Mouse (Mus musculus) left cerebral cortex, postnatal 25 days (tissue): ENCODE results near the gene Ktn1. TPM values are rescaled to one million over a fixed set of nuclear protein-coding genes. Genes with fewer than 3 reads are reported as not detected.

Experiments used
- DNase-seq, 2 experiments: peaks; one replicate each; pipeline ENCODE4 v3.0.0; 2022; ENCODE audit warnings: low spot score in 2 of 2, mixed read lengths in 1 of 2
- intact Hi-C: fragments of 180-260 bp; cut with DNase I; formaldehyde crosslinking; loops from one replicate; pipeline ENCODE4 v1.15.1; 2025
- total RNA-seq, 2 experiments: library from RNA; stranded (reverse); gene quantifications; 2 replicates each; pipeline ENCODE4 v1.2.3; 2021

Gene Ktn1
- 10 to 100 TPM; 92.1 to 99.2 TPM for total RNA-seq

- intact Hi-C loops = loop anchor here (5.0 kb wide), 2 partner anchors 51 to 799 kb away; partner anchors contain the start of gene Tmem260
- DNase-seq = no peak
Observed at GRCm38 (mm10) chr14:47648218-47648617, at the start of gene Ktn1. TSS of gene Ktn1 (plus strand) at chr14:47648448.

- intact Hi-C loops = no loop called here
- DNase-seq = no peak
Observed at GRCm38 (mm10) chr14:47613254-47613653, 35.0 kb upstream of the Ktn1 start.

GRCm38 (mm10) chr14:47618891-47619290 is 29.4 kb upstream of the Ktn1 start:
- no peak for DNase-seq
- intact Hi-C loops = no loop called here

DNA sequence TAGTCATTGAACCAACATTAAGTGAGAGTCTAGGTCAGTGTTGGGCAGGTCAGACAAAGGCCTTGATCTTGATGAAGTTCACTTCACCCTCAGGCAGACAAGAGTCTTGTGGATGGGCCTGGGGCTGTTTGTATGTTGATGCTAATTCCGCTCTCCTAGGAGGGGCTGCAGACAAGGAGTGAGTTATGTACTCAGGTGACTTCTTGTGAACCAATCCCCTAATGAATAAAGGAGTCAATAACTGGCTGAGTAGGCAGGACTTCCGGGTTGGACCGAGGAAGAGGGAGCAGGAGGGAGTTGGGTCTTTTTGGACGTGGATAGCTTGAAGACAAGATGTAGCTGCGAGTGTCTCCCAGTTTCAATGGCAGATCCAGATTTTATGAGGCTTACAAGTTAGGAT is 26.3 kb upstream of the Ktn1 start:
- intact Hi-C loops = no loop called here
- DNase-seq = no peak

GRCm38 (mm10) chr14:47624837-47625236 is 23.4 kb upstream of the Ktn1 start:
- intact Hi-C loops = no loop called here

DNA sequence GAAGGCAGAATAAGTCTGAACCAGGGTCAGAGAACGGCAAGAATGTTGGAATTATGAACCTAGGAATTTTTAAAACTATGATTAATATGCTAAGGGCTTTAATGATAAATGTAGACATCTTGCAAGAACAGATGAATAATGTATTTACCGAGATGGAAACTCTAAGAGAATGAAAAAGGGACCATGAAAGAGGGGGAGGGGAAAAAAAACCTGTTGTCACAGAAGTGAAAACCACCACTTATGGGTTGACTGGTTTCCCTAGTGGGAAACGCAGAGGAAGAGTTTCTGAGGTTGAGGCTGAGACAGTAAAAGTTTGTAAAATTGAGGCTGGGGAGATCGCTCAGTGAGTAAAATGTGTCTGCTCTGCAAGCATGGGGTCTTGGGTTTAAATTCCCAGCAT is 22.1 kb upstream of the Ktn1 start:
- intact Hi-C loops = no loop called here
- no peak for DNase-seq

More at GRCm38 (mm10) chr14:47624837-47625236, 23.4 kb upstream of the Ktn1 start:
- no peak for DNase-seq

GRCm38 (mm10) chr14:47626812-47627211 is 21.4 kb upstream of the Ktn1 start:
- DNase-seq = no peak

GRCm38 (mm10) chr14:47627360-47627759 is 20.9 kb upstream of the Ktn1 start:
- intact Hi-C loops = no loop called here
- DNase-seq = no peak

More at GRCm38 (mm10) chr14:47626812-47627211, 21.4 kb upstream of the Ktn1 start:
- intact Hi-C loops = no loop called here

- DNase-seq = no peak
- intact Hi-C loops = no loop called here
Observed at GRCm38 (mm10) chr14:47632419-47632818, 15.8 kb upstream of the Ktn1 start.

GRCm38 (mm10) chr14:47634410-47634809 is 13.8 kb upstream of the Ktn1 start:
- intact Hi-C loops = no loop called here
- DNase-seq = no peak

DNA sequence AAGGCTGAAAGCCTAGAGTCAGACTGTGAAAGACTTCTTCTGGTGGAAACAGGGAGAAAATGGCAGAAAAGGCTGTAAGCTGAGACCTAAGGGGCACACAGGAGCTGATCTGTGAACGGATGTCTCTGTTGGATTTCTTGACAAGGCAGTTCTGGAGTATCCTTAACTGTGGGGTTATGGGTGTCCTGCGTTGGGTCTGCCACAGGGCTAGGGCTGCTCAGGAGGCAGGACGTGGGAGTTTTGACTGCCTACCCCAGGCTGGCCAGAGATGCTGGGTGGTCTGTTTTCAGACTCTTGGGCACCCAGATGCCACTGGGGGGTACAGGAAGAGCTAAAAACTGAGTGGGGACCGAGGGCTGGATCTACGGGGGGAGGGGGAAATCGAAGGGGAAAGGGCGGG is 13.4 kb upstream of the Ktn1 start:
- intact Hi-C loops = no loop called here
- DNase-seq = no peak

DNA sequence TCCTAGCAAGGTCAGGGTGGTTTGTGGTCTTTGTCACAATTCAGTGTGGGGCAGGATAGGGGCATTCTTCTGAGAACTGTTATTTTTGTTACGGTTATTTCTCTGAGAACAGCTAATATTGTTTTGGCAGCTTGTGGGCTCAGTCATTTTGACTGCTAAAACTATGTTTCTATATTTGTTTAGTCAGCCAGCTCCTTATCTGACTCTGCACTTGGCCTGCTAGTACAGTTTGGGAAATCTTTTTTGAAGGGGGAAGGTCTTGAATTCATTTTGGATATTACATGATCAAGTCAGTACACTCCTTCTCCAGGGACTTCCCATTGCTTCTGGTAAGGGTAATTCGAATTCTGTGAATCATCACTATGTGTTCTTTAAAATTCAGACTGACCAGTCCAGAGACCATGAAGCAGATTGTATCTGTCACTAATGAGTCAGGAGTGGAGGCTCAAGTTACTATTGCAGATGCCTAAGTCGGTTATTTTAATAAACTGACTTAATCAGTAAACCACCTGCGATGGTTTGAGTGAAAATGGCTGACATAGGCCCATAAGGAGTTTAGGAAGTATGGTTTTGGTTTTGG is 9.8 kb upstream of the Ktn1 start:
- DNase-seq = no peak
- intact Hi-C loops = no loop called here

GRCm38 (mm10) chr14:47645620-47646019 is 2.6 kb upstream of the Ktn1 start:
- intact Hi-C loops = loop anchor here (5.0 kb wide), 2 partner anchors 48 to 802 kb away; partner anchors contain the start of gene Tmem260
- no peak for DNase-seq

GRCm38 (mm10) chr14:47646246-47646645 is 2.0 kb upstream of the Ktn1 start:
- DNase-seq = no peak
- intact Hi-C loops = loop anchor here (5.0 kb wide), 2 partner anchors 49 to 801 kb away; partner anchors contain the start of gene Tmem260

GRCm38 (mm10) chr14:47646696-47647516 is 1.3 kb upstream of the Ktn1 start:
- DNase-seq = no peak
- intact Hi-C loops = loop anchor here (5.0 kb wide), 2 partner anchors 50 to 800 kb away; partner anchors contain the start of gene Tmem260

DNA sequence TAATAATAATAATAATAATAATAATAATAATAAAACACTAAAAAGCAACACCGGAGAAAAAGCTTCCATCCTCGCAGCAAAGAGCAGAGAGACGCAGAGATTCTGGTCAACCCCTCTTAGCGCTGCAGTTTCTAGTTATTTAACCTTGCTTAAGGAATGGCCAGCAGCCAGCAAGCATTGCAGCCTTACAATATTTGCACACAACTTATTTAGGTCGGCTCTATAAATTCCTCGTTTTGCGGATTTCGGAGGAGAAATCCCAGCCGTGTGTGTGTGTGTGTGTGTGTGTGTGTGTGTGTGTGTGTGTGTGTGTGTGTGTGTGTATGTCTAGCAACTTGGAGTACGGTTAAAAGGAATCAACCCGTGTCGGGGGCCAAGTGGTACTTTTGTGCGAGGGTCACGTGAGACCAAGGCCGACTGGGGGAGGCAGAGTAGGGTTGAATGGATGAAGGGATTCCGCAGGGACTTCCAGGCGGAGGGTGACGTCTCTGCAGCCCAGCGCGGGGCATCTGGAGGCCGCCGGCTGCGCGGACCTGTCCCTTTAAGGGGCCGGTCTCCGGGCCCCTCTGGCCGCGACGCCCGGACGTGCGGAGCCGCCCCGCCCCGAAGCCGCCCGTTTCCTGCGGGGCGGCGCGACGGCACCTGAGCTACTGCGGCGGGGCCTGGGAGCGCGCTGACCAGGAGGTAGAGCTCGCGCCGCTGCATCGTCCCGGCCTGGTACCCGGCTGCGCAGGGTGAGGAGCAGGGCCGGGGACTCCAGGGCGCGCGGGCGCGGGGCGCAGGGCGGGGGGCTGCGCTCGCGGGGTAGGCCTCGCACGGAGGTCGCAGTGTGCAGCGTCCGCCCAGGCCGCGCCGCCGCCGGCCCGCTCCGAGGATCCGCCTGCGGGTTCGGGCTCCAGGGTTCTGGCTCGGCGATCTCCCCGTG is 720 bp downstream of the Ktn1 start:
- intact Hi-C loops = loop anchor here (5.0 kb wide), 2 partner anchors 52 to 798 kb away; partner anchors contain the start of gene Tmem260
- DNase-seq = peak; percentile 84 to 89

- peak in 1 of 2 experiments; percentile 34 for DNase-seq
- intact Hi-C loops = loop anchor here (5.0 kb wide), 2 partner anchors 52 to 798 kb away; partner anchors contain the start of gene Tmem260
Observed at GRCm38 (mm10) chr14:47649631-47650337, 1.5 kb downstream of the Ktn1 start.

DNA sequence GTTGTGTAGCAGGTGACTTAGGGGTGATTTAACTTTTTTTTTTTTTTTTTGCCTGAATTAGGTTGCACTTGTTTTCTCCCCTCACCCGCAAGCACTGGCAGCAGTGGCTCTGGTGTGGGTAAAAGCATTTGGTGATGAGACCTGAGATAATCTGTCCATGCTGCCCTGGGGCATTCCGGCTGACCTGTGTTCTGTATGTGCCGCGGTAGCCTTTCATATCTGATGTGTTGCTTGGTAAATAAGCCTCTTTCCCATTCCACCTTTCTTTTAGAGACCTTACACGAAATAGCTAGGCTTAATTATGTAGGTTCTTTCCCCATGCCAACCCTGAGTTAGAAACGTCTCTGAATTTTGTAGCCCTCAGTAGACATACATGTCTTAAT is 2.1 kb downstream of the Ktn1 start:
- DNase-seq = no peak
- intact Hi-C loops = no loop called here

GRCm38 (mm10) chr14:47651272-47651671 is 3.0 kb downstream of the Ktn1 start:
- DNase-seq = no peak
- intact Hi-C loops = no loop called here
